Mouse (Mus musculus) C2C12 (cell line): ENCODE data around the gene Irgc1.

Experiments used
- CEBPB ChIP-seq: IDR thresholded peaks from one replicate; pipeline ENCODE4 v1.6.1; 2011; ENCODE audit warnings: low read depth, mild to moderate bottlenecking, control low read depth, moderate library complexity
- CTCF ChIP-seq: IDR thresholded peaks from one replicate; pipeline ENCODE4 v1.5.1; 2011; ENCODE audit not compliant: control insufficient read depth, insufficient read depth, insufficient read length
- MYOD1 ChIP-seq: IDR thresholded peaks from one replicate; pipeline ENCODE4 v1.6.1; 2011; ENCODE audit warnings: low read depth; ENCODE audit not compliant: control insufficient read depth, insufficient read length
- MYOG ChIP-seq: IDR thresholded peaks from one replicate; pipeline ENCODE4 v1.6.1; 2011; ENCODE audit not compliant: control insufficient read depth, insufficient read length; ENCODE audit errors: extremely low read depth

- TF ChIP-seq CEBPB (no peak), MYOD1 (no peak), MYOG (no peak), CTCF (no peak)
Observed at GRCm38 (mm10) chr7:24423107-24423763, 28.9 kb downstream of the Irgc1 start.
